Mouse (Mus musculus): Measurements from ENCODE around the gene Ajap1. TPM values are rescaled to one million over a fixed set of nuclear protein-coding genes. Genes with fewer than 3 reads are reported as not detected.

Ajap1 gene
- polyA plus RNA-seq, 1 experiment from 2014 or later: 0.58 TPM

DNA sequence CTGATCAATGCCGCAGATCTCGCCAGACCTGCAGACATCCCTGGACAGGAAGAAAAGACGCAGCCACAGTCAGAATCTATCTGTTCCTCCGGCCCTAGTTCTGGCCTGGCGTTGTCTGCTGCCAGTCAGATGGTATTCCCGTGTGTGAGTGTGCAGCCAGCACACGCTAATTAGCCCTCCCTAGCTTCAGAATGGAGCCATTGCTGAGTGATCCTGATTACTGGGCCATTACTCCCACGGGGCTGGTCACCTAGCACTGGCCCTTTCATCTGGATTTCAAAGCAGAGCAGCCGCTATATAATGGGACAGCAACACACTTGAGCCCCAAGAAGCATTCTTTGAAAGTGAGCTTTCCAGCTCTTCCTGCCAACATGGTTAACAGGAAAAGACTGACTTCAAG, 9.8 kb upstream of the Ajap1 start:
- 50% methylated on average over 9 of the region's 9 CpGs for WGBS

DNA sequence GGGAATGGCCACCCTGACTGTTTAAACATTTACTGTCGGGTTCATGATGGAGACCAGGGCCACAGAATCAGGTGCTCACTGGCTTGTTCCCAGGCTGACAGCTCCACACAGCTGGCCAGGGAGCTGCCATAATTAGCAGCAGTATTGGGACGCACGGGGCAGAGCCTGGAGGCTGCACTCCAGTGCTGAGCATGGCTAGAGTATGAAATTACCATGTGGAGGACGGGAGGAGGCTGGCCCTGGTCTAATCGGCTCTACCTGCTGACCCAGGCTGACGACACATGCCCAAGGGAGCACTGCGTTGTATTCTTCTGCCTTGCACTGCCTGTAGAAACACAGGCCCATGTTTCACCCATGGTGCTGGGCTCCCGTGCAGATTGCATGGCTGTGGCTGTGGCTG, 6.5 kb upstream of the Ajap1 start:
- Histone ChIP-seq H3K9ac (ENCODE audit: low read depth, low read length) (no peak overlapping the region), H3K4me3 (ENCODE audit: low read depth, low read length) (no peak overlapping the region), H3K4me1 (replicated peaks; ENCODE audit: control insufficient read depth, insufficient read depth, low read length) (no peaks in the 10 kb centered on the region), H3K27ac (ENCODE audit: low read depth, low read length) (no peak overlapping the region), H3K36me3 (ENCODE audit: control insufficient read depth, insufficient read depth, low read length) (no peaks in the 10 kb centered on the region), H3K4me2 (no peak overlapping the region), H3K9me3 (ENCODE audit: control insufficient read depth, low read length) (no peaks in the 10 kb centered on the region), H3K27me3 (replicated peaks; ENCODE audit: control insufficient read depth, insufficient read depth, low read length) (peaks cover 7% of the 10 kb centered on the region)
- 81% methylated on average over 8 of the region's 8 CpGs for WGBS
- ATAC-seq (replicated peaks; ENCODE audit: low FRiP score) (no peak), DNase-seq (ENCODE audit: low spot score) (no peak)

More for the DNA sequence above, 9.8 kb upstream of the Ajap1 start:
- Histone ChIP-seq H3K4me1 (replicated peaks; ENCODE audit: control insufficient read depth, insufficient read depth, low read length) (no peaks in the 10 kb centered on the region), H3K9me3 (ENCODE audit: control insufficient read depth, low read length) (no peaks in the 10 kb centered on the region; the same call in 1 of the 2 replicates), H3K36me3 (ENCODE audit: control insufficient read depth, insufficient read depth, low read length) (no peaks in the 10 kb centered on the region), H3K4me3 (ENCODE audit: low read depth, low read length) (no peak overlapping the region), H3K4me2 (no peak overlapping the region), H3K9ac (ENCODE audit: low read depth, low read length) (no peak overlapping the region), H3K27ac (ENCODE audit: low read depth, low read length) (no peak overlapping the region), H3K27me3 (replicated peaks; ENCODE audit: control insufficient read depth, insufficient read depth, low read length) (no peaks in the 10 kb centered on the region)
- ATAC-seq (replicated peaks; ENCODE audit: low FRiP score) (no peak), DNase-seq (ENCODE audit: low spot score) (no peak)

GRCm38 (mm10) chr4:153485913-153486312, 3.3 kb upstream of the Ajap1 start:
- Histone ChIP-seq H3K27me3 (replicated peaks; ENCODE audit: control insufficient read depth, insufficient read depth, low read length) (peaks cover 39% of the 10 kb centered on the region), H3K27ac (ENCODE audit: low read depth, low read length) (no peak overlapping the region), H3K4me2 (no peak overlapping the region), H3K9me3 (ENCODE audit: control insufficient read depth, low read length) (no peaks in the 10 kb centered on the region), H3K36me3 (ENCODE audit: control insufficient read depth, insufficient read depth, low read length) (no peaks in the 10 kb centered on the region), H3K9ac (ENCODE audit: low read depth, low read length) (no peak overlapping the region), H3K4me1 (replicated peaks; ENCODE audit: control insufficient read depth, insufficient read depth, low read length) (no peaks in the 10 kb centered on the region; the same call in 1 of the 2 replicates), H3K4me3 (ENCODE audit: low read depth, low read length) (no peak overlapping the region)
- DNase-seq (ENCODE audit: low spot score) (no peak), ATAC-seq (replicated peaks; ENCODE audit: low FRiP score) (no peak)
- 57% methylated on average over 4 of the region's 4 CpGs for WGBS

DNA sequence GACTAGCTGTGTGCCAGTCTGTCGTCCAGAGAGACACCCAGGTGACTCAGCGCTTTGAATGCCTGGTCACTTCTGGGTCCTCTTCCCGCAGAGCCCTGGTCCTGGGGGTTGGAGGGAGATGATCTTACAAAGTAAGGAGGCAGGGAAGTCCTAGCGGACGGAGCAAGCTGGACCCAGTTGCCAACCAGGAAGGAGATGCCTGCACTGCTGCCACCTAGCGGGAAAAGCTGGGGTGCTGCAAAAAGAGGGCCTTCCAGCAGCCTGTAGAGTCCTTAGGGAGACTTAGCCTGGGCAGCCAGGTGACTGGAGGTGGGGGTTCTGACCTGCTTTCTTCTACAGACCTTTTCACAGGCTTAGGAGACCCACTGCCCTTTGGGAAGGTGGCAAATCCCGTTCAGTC, 1.8 kb upstream of the Ajap1 start:
- Histone ChIP-seq H3K27me3 (replicated peaks; ENCODE audit: control insufficient read depth, insufficient read depth, low read length) (peaks cover 54% of the 10 kb centered on the region), H3K27ac (ENCODE audit: low read depth, low read length) (no peak overlapping the region)
- WGBS: 4% methylated on average over 7 of the region's 7 CpGs

GRCm38 (mm10) chr4:153481361-153482234, 1.0 kb downstream of the Ajap1 start:
- Histone ChIP-seq H3K36me3 (ENCODE audit: control insufficient read depth, insufficient read depth, low read length) (no peaks in the 10 kb centered on the region), H3K9me3 (ENCODE audit: control insufficient read depth, low read length) (no peaks in the 10 kb centered on the region), H3K27me3 (replicated peaks; ENCODE audit: control insufficient read depth, insufficient read depth, low read length) (peaks cover 76% of the 10 kb centered on the region), H3K9ac (ENCODE audit: low read depth, low read length) (no peak overlapping the region), H3K27ac (ENCODE audit: low read depth, low read length) (no peak overlapping the region), H3K4me2 (peak overlapping the region; percentile 62), H3K4me3 (ENCODE audit: low read depth, low read length) (peak overlapping the region; percentile 47), H3K4me1 (replicated peaks; ENCODE audit: control insufficient read depth, insufficient read depth, low read length) (no peaks in the 10 kb centered on the region; the same call in 1 of the 2 replicates)
- ATAC-seq (replicated peaks; ENCODE audit: low FRiP score) (no peak), DNase-seq (ENCODE audit: low spot score) (peak; percentile 36)
- WGBS: 2% methylated on average over 71 of the region's 71 CpGs

More for the DNA sequence above, 1.8 kb upstream of the Ajap1 start:
- no peak overlapping the region for H3K4me3 ChIP-seq (ENCODE audit: low read depth, low read length)
- peak; percentile 39 for ATAC-seq (replicated peaks; ENCODE audit: low FRiP score)
- H3K4me2 ChIP-seq: no peak overlapping the region
- H3K36me3 ChIP-seq (ENCODE audit: control insufficient read depth, insufficient read depth, low read length): no peaks in the 10 kb centered on the region
- H3K9me3 ChIP-seq (ENCODE audit: control insufficient read depth, low read length): no peaks in the 10 kb centered on the region
- no peaks in the 10 kb centered on the region; the same call in 1 of the 2 replicates for H3K4me1 ChIP-seq (replicated peaks; ENCODE audit: control insufficient read depth, insufficient read depth, low read length)
- DNase-seq (ENCODE audit: low spot score): peak; percentile 73
- H3K9ac ChIP-seq (ENCODE audit: low read depth, low read length): no peak overlapping the region

DNA sequence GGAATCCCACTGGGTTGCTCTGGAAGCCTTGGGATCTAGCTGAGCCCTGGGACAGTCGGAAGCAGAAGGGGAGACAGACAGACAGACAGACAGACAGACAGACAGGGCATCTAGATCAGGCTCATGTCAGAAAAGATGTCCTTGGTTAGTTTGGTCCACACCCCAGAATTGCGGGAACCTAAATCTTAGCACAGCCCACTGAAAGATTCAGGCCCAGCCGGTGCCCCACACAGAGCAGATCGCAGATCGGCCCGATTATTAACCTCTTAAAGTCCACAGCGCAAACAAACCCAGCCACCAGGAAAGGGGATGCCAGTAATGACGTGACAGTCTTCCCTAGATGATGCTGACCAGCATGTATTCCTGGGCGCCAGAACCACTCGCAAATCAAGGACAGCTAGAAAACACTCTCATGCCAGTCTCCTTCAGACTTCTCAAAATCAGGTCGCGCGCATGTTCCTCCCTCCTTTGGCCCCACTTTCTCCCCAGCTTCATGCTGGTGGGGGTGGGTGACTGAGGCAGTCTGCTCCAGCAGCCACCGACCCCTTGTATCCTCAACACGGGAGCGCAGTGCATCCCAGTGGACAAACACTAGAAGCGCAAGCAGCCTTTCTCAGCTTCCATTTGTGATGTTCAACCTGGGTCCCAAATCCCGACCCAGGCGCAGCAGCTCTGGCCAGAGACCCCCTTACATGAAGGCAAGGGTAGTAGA, 1.9 kb downstream of the Ajap1 start:
- Histone ChIP-seq H3K27ac (ENCODE audit: low read depth, low read length) (no peak overlapping the region), H3K4me2 (peak overlapping the region; percentile 62), H3K9me3 (ENCODE audit: control insufficient read depth, low read length) (no peaks in the 10 kb centered on the region), H3K36me3 (ENCODE audit: control insufficient read depth, insufficient read depth, low read length) (no peaks in the 10 kb centered on the region), H3K9ac (ENCODE audit: low read depth, low read length) (no peak overlapping the region), H3K27me3 (replicated peaks; ENCODE audit: control insufficient read depth, insufficient read depth, low read length) (peaks cover 76% of the 10 kb centered on the region), H3K4me1 (replicated peaks; ENCODE audit: control insufficient read depth, insufficient read depth, low read length) (no peaks in the 10 kb centered on the region; the same call in 1 of the 2 replicates), H3K4me3 (ENCODE audit: low read depth, low read length) (peak overlapping the region; percentile 47)
- no peak for ATAC-seq (replicated peaks; ENCODE audit: low FRiP score)
- WGBS: 6% methylated on average over 19 of the region's 19 CpGs
- DNase-seq (ENCODE audit: low spot score): peak; percentile 39

- no peak for ATAC-seq (replicated peaks; ENCODE audit: low FRiP score)
- whole genome bisulfite sequencing: 41% methylated on average over 8 of the region's 8 CpGs
- Histone ChIP-seq H3K4me3 (ENCODE audit: low read depth, low read length) (no peak overlapping the region), H3K4me1 (replicated peaks; ENCODE audit: control insufficient read depth, insufficient read depth, low read length) (no peaks in the 10 kb centered on the region; the same call in 1 of the 2 replicates), H3K9me3 (ENCODE audit: control insufficient read depth, low read length) (no peaks in the 10 kb centered on the region), H3K27ac (ENCODE audit: low read depth, low read length) (no peak overlapping the region), H3K27me3 (replicated peaks; ENCODE audit: control insufficient read depth, insufficient read depth, low read length) (peaks cover 69% of the 10 kb centered on the region), H3K36me3 (ENCODE audit: control insufficient read depth, insufficient read depth, low read length) (no peaks in the 10 kb centered on the region), H3K9ac (ENCODE audit: low read depth, low read length) (no peak overlapping the region), H3K4me2 (no peak overlapping the region)
- no peak for DNase-seq (ENCODE audit: low spot score)
Measured at GRCm38 (mm10) chr4:153479144-153479543, 3.5 kb downstream of the Ajap1 start.

DNA sequence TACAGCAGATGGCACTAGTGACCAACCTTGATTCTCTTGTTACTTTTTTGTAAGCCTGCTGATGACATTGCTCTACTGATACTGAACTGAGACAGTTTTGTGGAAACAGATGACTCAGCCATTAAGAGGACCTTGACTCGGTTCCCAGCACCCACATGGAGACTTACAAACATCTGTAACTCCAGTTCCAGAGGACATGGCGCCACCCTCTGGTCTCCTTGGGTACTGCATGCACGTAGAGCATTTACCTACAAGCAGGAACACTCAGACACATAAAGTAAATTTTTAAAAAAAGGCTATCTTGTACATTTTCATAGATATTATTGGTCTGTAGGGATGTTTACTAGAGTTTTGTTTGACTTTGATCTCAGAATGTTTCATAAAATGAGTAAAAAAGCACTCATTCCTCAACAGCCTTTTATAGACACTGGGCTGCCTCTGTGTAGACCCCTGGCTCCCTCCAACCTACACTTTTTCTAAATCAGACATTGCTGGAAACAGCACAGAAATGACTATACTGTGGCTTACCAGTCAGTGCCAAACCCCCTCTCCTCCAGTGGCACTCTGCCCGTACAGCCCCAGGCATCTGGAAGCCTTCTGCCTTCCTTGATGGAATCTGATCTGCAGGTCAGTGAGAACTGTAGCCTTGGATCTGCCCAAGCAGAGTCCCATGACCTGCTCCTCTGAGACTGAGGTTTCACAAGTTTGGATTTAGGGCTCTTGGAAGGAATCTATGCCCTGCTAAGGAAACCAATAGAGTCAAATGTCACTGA, 8.9 kb downstream of the Ajap1 start:
- Histone ChIP-seq H3K4me2 (no peak overlapping the region), H3K9me3 (ENCODE audit: control insufficient read depth, low read length) (no peaks in the 10 kb centered on the region; the same call in 1 of the 2 replicates), H3K4me3 (ENCODE audit: low read depth, low read length) (no peak overlapping the region), H3K27me3 (replicated peaks; ENCODE audit: control insufficient read depth, insufficient read depth, low read length) (peaks cover 15% of the 10 kb centered on the region), H3K4me1 (replicated peaks; ENCODE audit: control insufficient read depth, insufficient read depth, low read length) (no peaks in the 10 kb centered on the region), H3K9ac (ENCODE audit: low read depth, low read length) (no peak overlapping the region), H3K27ac (ENCODE audit: low read depth, low read length) (no peak overlapping the region), H3K36me3 (ENCODE audit: control insufficient read depth, insufficient read depth, low read length) (no peaks in the 10 kb centered on the region)
- 67% methylated on average over 4 of the region's 4 CpGs for WGBS
- no peak for ATAC-seq (replicated peaks; ENCODE audit: low FRiP score)
- DNase-seq (ENCODE audit: low spot score): no peak
